In the genomic region with DNA sequence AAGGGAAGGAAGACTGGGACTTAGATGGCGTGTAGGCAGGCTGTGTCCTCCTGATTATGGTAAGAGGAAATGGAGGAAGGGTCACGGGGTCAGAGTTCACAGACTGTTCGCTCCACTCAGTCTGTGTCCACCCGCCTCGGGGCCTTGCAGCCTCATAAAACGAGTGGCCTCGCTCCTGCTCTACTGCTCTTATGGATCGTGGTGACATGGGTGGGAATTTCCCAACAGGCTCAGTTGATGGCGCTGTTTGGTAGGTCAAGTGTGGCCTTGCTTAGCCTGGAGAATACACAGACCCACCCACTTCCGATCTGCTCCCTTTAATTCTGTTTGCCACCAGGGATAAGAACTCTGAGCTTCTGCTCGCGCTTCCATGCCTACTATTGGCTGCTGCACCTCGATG, we compare ENCODE assay signal across 7 mouse cellular contexts. TPM values are rescaled to one million over a fixed set of nuclear protein-coding genes. Genes with fewer than 3 reads are reported as not detected.
A peak's percentile ranks its signal among the peaks of the same experiment; 100 is the strongest.
DNase-seq lines count a peak whose midpoint lies in the region; ATAC-seq and TF ChIP-seq lines count a peak whose summit lies in the region.

No protein-coding gene starts in this region.

- DNase-seq in urinary bladder, postnatal 25 days (ENCODE audit: low spot score): peak; percentile 40
- no peak for DNase-seq in urinary bladder, postnatal 4 days (ENCODE audit: low spot score in 2 of 2)
- DNase-seq in embryo, embryonic 10.5 days (ENCODE audit: low spot score): peak; percentile 75
- peak; percentile 67 for DNase-seq in intestine, embryonic 14.5 days (ENCODE audit: low spot score)
- peak; percentile 71 for DNase-seq in liver, postnatal 0 days
- DNase-seq in urinary bladder, postnatal 36 days (ENCODE audit: low spot score in 2 of 2): peak; percentile 30 to 56
- no peak for DNase-seq in right cerebral cortex, adult 18-20 months

- no peak for TF ChIP-seq EP300 in liver, postnatal 0 days (IDR thresholded peaks at IDR 0.05; ENCODE audit: low read depth)

- no peak overlapping the region for H3K27ac ChIP-seq in intestine, embryonic 14.5 days (ENCODE audit: low read depth)
- H3K27ac ChIP-seq in liver, postnatal 0 days (ENCODE audit: low read depth): no peak overlapping the region

- H3K9me3 ChIP-seq in intestine, embryonic 14.5 days (ENCODE audit: control insufficient read depth, low read length): no peaks in the 10 kb centered on the region
- H3K9me3 ChIP-seq in liver, postnatal 0 days (ENCODE audit: low read length): no peaks in the 10 kb centered on the region

- peak; percentile 78 for TF ChIP-seq CTCF in liver, postnatal 0 days (IDR thresholded peaks at IDR 0.05; ENCODE audit: low read depth)

- H3K36me3 ChIP-seq in intestine, embryonic 14.5 days (ENCODE audit: control insufficient read depth, insufficient read depth, low read length): no peaks in the 10 kb centered on the region
- no peaks in the 10 kb centered on the region for H3K36me3 ChIP-seq in liver, postnatal 0 days (replicated peaks; ENCODE audit: insufficient read depth, low read length)

- H3K4me1 ChIP-seq in intestine, embryonic 14.5 days (replicated peaks; ENCODE audit: control insufficient read depth, insufficient read depth, low read length): no peaks in the 10 kb centered on the region
- peaks cover 12% of the 10 kb centered on the region for H3K4me1 ChIP-seq in liver, postnatal 0 days (ENCODE audit: insufficient read depth)

- no peaks in the 10 kb centered on the region for H3K27me3 ChIP-seq in intestine, embryonic 14.5 days (replicated peaks; ENCODE audit: control insufficient read depth, insufficient read depth, low read length)
- H3K27me3 ChIP-seq in liver, postnatal 0 days (ENCODE audit: insufficient read depth, low read length): no peaks in the 10 kb centered on the region

- WGBS in intestine, embryonic 14.5 days: 21% methylated on average over 13 of the region's 13 CpGs
- 7% methylated on average over 13 of the region's 13 CpGs for WGBS in liver, postnatal 0 days (ENCODE audit: insufficient replicate concordance)

- peak; percentile 57; the same call in 1 of the 2 replicates for ATAC-seq in intestine, embryonic 14.5 days (replicated peaks; ENCODE audit: low FRiP score, low TSS enrichment, low read depth)
- ATAC-seq in liver, postnatal 0 days: peak; percentile 90

- H3K4me2 ChIP-seq in intestine, embryonic 14.5 days (ENCODE audit: low read length): no peak overlapping the region
- no peak overlapping the region for H3K4me2 ChIP-seq in liver, postnatal 0 days (ENCODE audit: low read depth, low read length)

- H3K9ac ChIP-seq in intestine, embryonic 14.5 days (ENCODE audit: low read length): no peak overlapping the region
- no peak overlapping the region for H3K9ac ChIP-seq in liver, postnatal 0 days (replicated peaks)

- H3K4me3 ChIP-seq in intestine, embryonic 14.5 days (ENCODE audit: low read depth, low read length): no peak overlapping the region
- H3K4me3 ChIP-seq in liver, postnatal 0 days (ENCODE audit: low read depth, low read length): no peak overlapping the region

RNA-seq across cellular contexts. Expression of gene Sod1, which starts 33.1 kb away (rescaled TPM):
- 1,317 and 1,355 TPM in 2 replicates for polyA plus RNA-seq in intestine, embryonic 14.5 days (2014; fragmentation: Nextera tagmentation; extraction: Ambion mirVana)
- polyA plus RNA-seq in liver, postnatal 0 days (2015; fragmentation: Nextera tagmentation; extraction: Ambion mirVana): 1,398 and 1,474 TPM in 2 replicates

RNA-seq across cellular contexts. Expression of gene Tiam1, which starts 43.9 kb away (rescaled TPM):
- 21.4 and 23.3 TPM in 2 replicates for polyA plus RNA-seq in intestine, embryonic 14.5 days (2014; fragmentation: Nextera tagmentation; extraction: Ambion mirVana)
- 3.2 TPM in 2 replicates for polyA plus RNA-seq in liver, postnatal 0 days (2015; fragmentation: Nextera tagmentation; extraction: Ambion mirVana)

Comparison
In these comparisons a context has a peak if more than half of its experiments do, and no peak if none do; other contexts are left out.
1. DNase-seq: peak in urinary bladder, postnatal 25 days (single experiment), embryo, embryonic 10.5 days (single experiment), intestine, embryonic 14.5 days (single experiment), liver, postnatal 0 days (single experiment) and urinary bladder, postnatal 36 days (2 of 2); none in urinary bladder, postnatal 4 days (0 of 2) and right cerebral cortex, adult 18-20 months (single experiment).